Mouse (Mus musculus) myocyte (in vitro differentiated cells): ENCODE data around the gene Rhox4b.
"Not testable (repeated sequence)": the region's sequence is repeated elsewhere in the genome, so short reads cannot be mapped to it uniquely, and the experiment has no call there.

Experiments
- CEBPB ChIP-seq: IDR thresholded peaks from 2 replicates; pipeline ENCODE4 v1.6.1; 2011; ENCODE audit warnings: mild to moderate bottlenecking, moderate library complexity; ENCODE audit not compliant: poor library complexity, insufficient read depth, severe bottlenecking
- E2F4 ChIP-seq: IDR thresholded peaks from one replicate; pipeline ENCODE4 v1.6.1; 2011; ENCODE audit warnings: mild to moderate bottlenecking, control low read depth, moderate library complexity; ENCODE audit not compliant: insufficient read depth
- MAX ChIP-seq: IDR thresholded peaks from one replicate; pipeline ENCODE4 v1.6.1; 2011; ENCODE audit warnings: low read depth, mild to moderate bottlenecking, control low read depth
- MYOG ChIP-seq, 3 experiments: IDR thresholded peaks; one replicate each; pipeline ENCODE4 v1.6.1; 2011; ENCODE audit warnings: control low read depth in 2 of 3, low read depth in 2 of 3, mild to moderate bottlenecking in 2 of 3; ENCODE audit not compliant: insufficient read length in 2 of 3, control insufficient read depth in 1 of 3, insufficient read depth in 1 of 3
- POLR2A ChIP-seq: IDR thresholded peaks from one replicate; pipeline ENCODE4 v1.6.1; 2011; ENCODE audit warnings: low read depth, mild to moderate bottlenecking, control low read depth, moderate library complexity; ENCODE audit not compliant: insufficient read length
- POLR2AphosphoS2 ChIP-seq: IDR thresholded peaks from one replicate; pipeline ENCODE4 v1.6.1; 2011; ENCODE audit warnings: low read depth, control low read depth; ENCODE audit not compliant: insufficient read length
- TCF12 ChIP-seq: IDR thresholded peaks from one replicate; pipeline ENCODE4 v1.6.1; 2011; ENCODE audit warnings: mild to moderate bottlenecking, control low read depth; ENCODE audit not compliant: poor library complexity, insufficient read depth, severe bottlenecking
- TCF3 ChIP-seq: IDR thresholded peaks from one replicate; pipeline ENCODE4 v1.6.1; 2011; ENCODE audit warnings: low read depth, control low read depth; ENCODE audit not compliant: insufficient read length
- USF1 ChIP-seq: IDR thresholded peaks from one replicate; pipeline ENCODE4 v1.6.1; 2011; ENCODE audit warnings: low read depth, mild to moderate bottlenecking, control low read depth, moderate library complexity

DNA sequence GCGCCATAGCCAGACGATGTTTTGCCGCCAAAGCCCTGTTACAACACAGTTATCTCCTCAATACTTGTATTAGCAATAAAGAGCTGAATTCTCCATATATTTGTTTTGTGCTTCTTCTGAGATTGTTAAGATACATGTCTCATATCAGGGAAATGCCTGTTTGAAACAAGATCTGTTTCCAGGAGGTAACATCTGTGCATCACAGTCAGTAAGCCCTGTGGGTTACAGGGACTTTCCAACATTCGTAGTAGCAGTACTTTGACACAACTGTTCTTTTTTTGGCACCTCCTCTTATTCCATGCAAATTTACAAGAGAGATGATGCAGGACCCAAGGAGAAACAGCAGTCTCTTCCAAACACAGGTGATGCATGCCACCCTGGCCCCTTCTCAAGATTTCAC lies 26.0 kb downstream of the Rhox4b start, which contains the start of gene Rhox3c:
- TF ChIP-seq POLR2A; MAX; USF1; POLR2AphosphoS2; CEBPB; TCF3; E2F4; MYOG (IDR thresholded peaks at IDR 0.05; ENCODE audit: control insufficient read depth in 1 of 3, insufficient read depth in 1 of 3, insufficient read length in 2 of 3, low read depth in 2 of 3); TCF12: not testable (repeated sequence)
